Comparison of ENCODE assay signal across 7 mouse cellular contexts in the genomic region with DNA sequence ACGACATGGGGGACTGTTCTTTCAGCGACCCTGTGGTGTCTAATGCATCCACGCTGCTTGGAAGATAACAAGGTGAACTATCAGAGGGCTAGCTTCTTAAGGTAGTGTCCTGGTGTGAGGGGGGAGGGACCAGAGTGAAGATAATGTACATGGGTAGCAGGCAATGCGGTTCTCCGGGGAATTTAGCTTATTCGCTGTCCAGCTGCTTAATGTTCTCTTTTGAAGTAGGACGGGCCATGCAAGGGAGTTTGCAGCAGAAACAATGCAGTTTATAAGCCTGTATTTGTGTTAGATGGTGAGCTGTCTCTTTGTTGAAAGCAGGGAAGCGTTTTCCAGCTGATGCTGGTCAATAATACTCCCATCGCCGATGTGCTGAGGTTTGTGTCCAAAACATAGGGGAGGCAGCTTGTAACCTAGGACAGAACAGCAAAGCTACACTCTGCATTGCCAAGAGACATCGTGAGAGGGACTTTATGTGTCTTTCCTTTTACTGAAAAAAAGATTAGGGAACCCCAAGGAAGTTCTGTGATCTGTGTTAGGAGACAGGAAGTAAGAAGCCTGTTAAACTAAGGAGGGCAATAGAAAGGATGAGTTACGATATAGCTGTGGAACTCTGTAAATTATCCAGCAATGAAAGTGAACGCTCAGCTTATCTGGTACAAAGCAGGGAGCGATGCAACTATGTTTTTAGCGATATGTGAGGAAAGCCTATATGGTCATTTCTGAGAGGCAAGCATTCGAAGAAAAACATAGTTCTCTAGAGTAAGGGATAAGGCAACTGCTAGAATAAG. TPM values are rescaled to one million over a fixed set of nuclear protein-coding genes. Genes with fewer than 3 reads are reported as not detected.
DNase-seq lines count a peak whose midpoint lies in the region; ATAC-seq and TF ChIP-seq lines count a peak whose summit lies in the region.

No protein-coding gene starts in this region.

- 23% methylated on average over 16 of the region's 16 CpGs for WGBS in hindbrain, embryonic 11.5 days
- WGBS in midbrain, postnatal 0 days: 10% methylated on average over 16 of the region's 16 CpGs

- peak overlapping the region; percentile 72 for H3K27ac ChIP-seq in left cerebral cortex, adult 2 months
- no peak overlapping the region for H3K27ac ChIP-seq in hindbrain, embryonic 11.5 days (ENCODE audit: low read depth, low read length)
- H3K27ac ChIP-seq in midbrain, postnatal 0 days (ENCODE audit: low read depth, low read length): peak overlapping the region; percentile 59

- DNase-seq in left cerebral cortex, adult 2 months (ENCODE audit: extremely low spot score in 1 of 2, low spot score in 2 of 2): peak in 1 of 2 experiments; percentile 14
- DNase-seq in left cerebral cortex, adult 11 months (ENCODE audit: low spot score): no peak
- DNase-seq in cerebellum, postnatal 25 days: peak; percentile 57 to 68
- DNase-seq in hindbrain, embryonic 11.5 days (ENCODE audit: low spot score): peak; percentile 41
- DNase-seq in midbrain, postnatal 0 days (ENCODE audit: low spot score): peak; percentile 37
- DNase-seq in yolk sac, embryonic 10.5 days (ENCODE audit: low spot score): no peak
- no peak for DNase-seq in gastrocnemius, adult 8-10 months (ENCODE audit: low spot score in 2 of 2)

- intact Hi-C loops in left cerebral cortex, adult 2 months (cut with DNase I): loop anchor here (10.0 kb wide), 3 partner anchors 200 to 760 kb away; no protein-coding TSS in a partner anchor

- H3K9ac ChIP-seq in hindbrain, embryonic 11.5 days (ENCODE audit: low read depth, low read length): peak overlapping the region; percentile 42
- peak overlapping the region; percentile 56 for H3K9ac ChIP-seq in midbrain, postnatal 0 days (replicated peaks; ENCODE audit: low read length, poor library complexity, severe bottlenecking)

- no peaks in the 10 kb centered on the region for H3K4me1 ChIP-seq in hindbrain, embryonic 11.5 days (replicated peaks; ENCODE audit: control insufficient read depth, insufficient read depth, low read length)
- no peaks in the 10 kb centered on the region for H3K4me1 ChIP-seq in midbrain, postnatal 0 days (ENCODE audit: insufficient read depth, low read length)

- H3K27me3 ChIP-seq in hindbrain, embryonic 11.5 days (ENCODE audit: control insufficient read depth, insufficient read depth, low read length): no peaks in the 10 kb centered on the region
- no peaks in the 10 kb centered on the region for H3K27me3 ChIP-seq in midbrain, postnatal 0 days (ENCODE audit: insufficient read depth, low read length)

- H3K36me3 ChIP-seq in hindbrain, embryonic 11.5 days (ENCODE audit: control insufficient read depth, insufficient read depth, low read length): no peaks in the 10 kb centered on the region
- no peaks in the 10 kb centered on the region for H3K36me3 ChIP-seq in midbrain, postnatal 0 days (ENCODE audit: insufficient read depth, low read length)

- H3K4me2 ChIP-seq in hindbrain, embryonic 11.5 days (replicated peaks; ENCODE audit: low read depth, low read length): peak overlapping the region; percentile 72
- H3K4me2 ChIP-seq in midbrain, postnatal 0 days (ENCODE audit: low read depth, low read length, poor library complexity, severe bottlenecking): peak overlapping the region; percentile 74

- peak; percentile 59; the same call in 1 of the 2 replicates for ATAC-seq in hindbrain, embryonic 11.5 days (ENCODE audit: low FRiP score)
- ATAC-seq in midbrain, postnatal 0 days (ENCODE audit: low FRiP score): peak; percentile 45; the same call in 1 of the 2 replicates

- no peak for TF ChIP-seq CTCF in left cerebral cortex, adult 2 months (IDR thresholded peaks at IDR 0.05)
- no peak for TF ChIP-seq CTCF in midbrain, postnatal 0 days (IDR thresholded peaks at IDR 0.05)

- peak overlapping the region; percentile 54 for H3K4me3 ChIP-seq in left cerebral cortex, adult 2 months
- H3K4me3 ChIP-seq in hindbrain, embryonic 11.5 days (ENCODE audit: low read depth, low read length): peak overlapping the region; percentile 37
- H3K4me3 ChIP-seq in midbrain, postnatal 0 days (ENCODE audit: low read depth, low read length): peak overlapping the region; percentile 55

- no peaks in the 10 kb centered on the region for H3K9me3 ChIP-seq in hindbrain, embryonic 11.5 days (ENCODE audit: control insufficient read depth, low read length)
- H3K9me3 ChIP-seq in midbrain, postnatal 0 days (ENCODE audit: low read length): no peaks in the 10 kb centered on the region

RNA-seq across cellular contexts. Expression of gene Olfm3, which starts 0.9 kb away (rescaled TPM):
- total RNA-seq in left cerebral cortex, adult 2 months (2021): 10 to 100 TPM; 35.5 to 36.6 TPM
- 1.7 and 1.9 TPM in 2 replicates for polyA plus RNA-seq in hindbrain, embryonic 11.5 days (2014; fragmentation: Nextera tagmentation; extraction: Ambion mirVana)
- 33.0 and 40.1 TPM in 2 replicates for total RNA-seq in midbrain, postnatal 0 days (2014; rRNA removed)
- polyA plus RNA-seq in midbrain, postnatal 0 days (2015; fragmentation: Nextera tagmentation; extraction: Ambion mirVana): 19.8 and 20.9 TPM in 2 replicates
- not detected for total RNA-seq in gastrocnemius, adult 8-10 months (2022)

Comparison
In these comparisons a context has a peak if more than half of its experiments do, and no peak if none do; other contexts are left out.
1. DNase-seq: peak in cerebellum, postnatal 25 days (2 of 2), hindbrain, embryonic 11.5 days (single experiment) and midbrain, postnatal 0 days (single experiment); none in left cerebral cortex, adult 11 months (single experiment), yolk sac, embryonic 10.5 days (single experiment) and gastrocnemius, adult 8-10 months (0 of 2).
2. RNA of gene Olfm3, which starts 0.9 kb away (total RNA-seq): 35.5 to 36.6 TPM in left cerebral cortex, adult 2 months and 33.0 to 40.1 TPM in midbrain, postnatal 0 days; not detected in gastrocnemius, adult 8-10 months; every median in the first group is over 10 times any median in the second.
3. Peak in every context shown above with its lines, with median percentiles within 50 percentile points of each other: H3K4me3 ChIP-seq.